Mouse (Mus musculus): ENCODE results near the gene Tmem94.

DNA sequence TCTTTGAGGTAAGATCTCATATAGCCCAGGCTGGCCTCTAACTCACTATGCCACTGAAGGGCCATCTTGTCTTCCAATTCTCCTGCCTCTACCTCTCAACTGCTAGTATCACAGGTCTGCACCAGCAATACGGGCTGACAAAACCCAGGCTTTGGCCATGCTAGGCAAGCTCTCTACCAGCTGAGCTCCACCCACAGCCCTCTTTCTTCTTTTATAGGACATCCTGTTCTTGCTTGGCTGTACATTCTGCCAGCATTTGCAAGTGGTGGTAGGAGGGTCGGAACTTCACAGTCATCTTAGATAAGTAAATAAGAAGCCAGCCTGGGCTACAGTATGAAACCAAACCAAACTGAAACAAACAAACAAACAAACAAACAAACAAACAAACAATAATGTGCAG is 13.5 kb upstream of the Tmem94 start:
- TF ChIP-seq CTCF (IDR thresholded peaks at IDR 0.05; ENCODE audit: insufficient read depth, low read depth, low read length) (no peak), POLR2A (IDR thresholded peaks at IDR 0.05; ENCODE audit: insufficient read depth, low read depth, low read length) (no peak)

Measured in olfactory bulb, adult 2 months (tissue).